Mouse (Mus musculus) cerebellum, adult 9-10 months (tissue): Measurements from ENCODE around the gene Aacs.

Experiments
- DNase-seq: peaks from one replicate; pipeline ENCODE4 v3.0.0; 2022

The Aacs gene

GRCm38 (mm10) chr5:125497821-125498600, 22.4 kb downstream of the Aacs start:
- peak; percentile 86 for DNase-seq

- DNase-seq, result no peak
Observed at GRCm38 (mm10) chr5:125501505-125501904, 25.9 kb downstream of the Aacs start.

- no peak for DNase-seq
Observed at GRCm38 (mm10) chr5:125502186-125502585, 26.6 kb downstream of the Aacs start.

- no peak for DNase-seq
Observed at GRCm38 (mm10) chr5:125503628-125504027, 28.0 kb downstream of the Aacs start.

GRCm38 (mm10) chr5:125504692-125505091, 29.1 kb downstream of the Aacs start:
- no peak for DNase-seq

- DNase-seq, result no peak
Observed at GRCm38 (mm10) chr5:125505968-125506367, 30.4 kb downstream of the Aacs start.

- no peak for DNase-seq
Observed at GRCm38 (mm10) chr5:125507582-125507981, 32.0 kb downstream of the Aacs start.

GRCm38 (mm10) chr5:125508006-125508405, 32.4 kb downstream of the Aacs start:
- DNase-seq, result no peak

- DNase-seq, result peak; percentile 70
Observed at GRCm38 (mm10) chr5:125509541-125509940, 33.9 kb downstream of the Aacs start.

GRCm38 (mm10) chr5:125515006-125515405, 39.4 kb downstream of the Aacs start:
- no peak for DNase-seq

GRCm38 (mm10) chr5:125518640-125519039, 43.0 kb downstream of the Aacs start:
- no peak for DNase-seq

- no peak for DNase-seq
Observed at GRCm38 (mm10) chr5:125520930-125521590, 45.4 kb downstream of the Aacs start.

- DNase-seq, result no peak
Observed at GRCm38 (mm10) chr5:125523361-125523760, 47.7 kb downstream of the Aacs start.

- DNase-seq, result no peak
Observed at GRCm38 (mm10) chr5:125525516-125525915, 49.9 kb downstream of the Aacs start.

- no peak for DNase-seq
Observed at GRCm38 (mm10) chr5:125526464-125526863, 50.9 kb downstream of the Aacs start.

- peak; percentile 59 for DNase-seq
Observed at GRCm38 (mm10) chr5:125529109-125529508, 53.5 kb downstream of the Aacs start.

- DNase-seq, result no peak
Observed at GRCm38 (mm10) chr5:125531634-125532033, 56.0 kb downstream of the Aacs start, which contains the start of gene Tmem132b. TSS of gene Tmem132b (plus strand) at chr5:125531774.

- DNase-seq, result no peak
Observed at GRCm38 (mm10) chr5:125532191-125532544, 56.6 kb downstream of the Aacs start.

GRCm38 (mm10) chr5:125532545-125533224, 57.1 kb downstream of the Aacs start:
- DNase-seq, result no peak

GRCm38 (mm10) chr5:125533225-125533900, 57.7 kb downstream of the Aacs start:
- DNase-seq, result no peak

GRCm38 (mm10) chr5:125534168-125534610, 58.6 kb downstream of the Aacs start:
- DNase-seq, result no peak

GRCm38 (mm10) chr5:125534611-125535324, 59.2 kb downstream of the Aacs start:
- DNase-seq, result no peak
